Mouse (Mus musculus) testis, adult 2 months (tissue): ENCODE data around the gene Lin28a.

Experiments used
- CTCF ChIP-seq: fragments of 200-500 bp; IDR thresholded peaks from 2 replicates; pipeline ENCODE4 v1.5.1; 2012; ENCODE audit warnings: low read depth, mild to moderate bottlenecking, inconsistent platforms, low read length, moderate library complexity; ENCODE audit not compliant: control insufficient read depth, insufficient read depth, insufficient replicate concordance
- POLR2A ChIP-seq: fragments of 200-500 bp; IDR thresholded peaks from 2 replicates; pipeline ENCODE4 v1.6.1; 2012; ENCODE audit warnings: low read depth, mild to moderate bottlenecking, inconsistent platforms, low read length, moderate library complexity; ENCODE audit not compliant: control insufficient read depth

DNA sequence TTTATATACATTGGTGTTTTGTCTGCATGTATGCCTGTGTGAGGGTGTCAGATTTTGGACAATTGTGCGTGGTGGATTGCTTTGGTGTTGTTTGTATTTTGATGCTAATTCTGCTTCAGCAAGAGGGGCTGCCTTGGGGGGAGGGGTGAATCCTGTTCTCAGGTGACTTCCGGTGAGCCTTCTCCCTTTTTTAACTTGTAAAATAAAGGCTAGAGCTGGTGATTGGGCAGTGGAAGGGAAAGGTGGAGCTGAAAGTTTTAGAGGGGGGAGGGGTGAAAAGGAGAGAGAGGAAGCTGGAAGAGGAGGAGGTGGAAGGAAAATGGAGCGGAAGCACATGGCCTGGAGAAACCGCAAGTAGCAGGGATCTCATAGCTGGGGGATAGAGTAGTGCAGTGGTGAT is 62.3 kb downstream of the Lin28a start:
- no peak for TF ChIP-seq POLR2A
- no peak for TF ChIP-seq CTCF
